Mouse (Mus musculus) right cerebral cortex, postnatal 25 days (tissue): ENCODE results near the gene Plcb4.

Experiments used
- DNase-seq: peaks from one replicate; pipeline ENCODE4 v3.0.0; 2022

The Plcb4 gene

GRCm38 (mm10) chr2:135764706-135765105 is 105.9 kb downstream of the Plcb4 start:
- DNase-seq = no peak

GRCm38 (mm10) chr2:135766471-135767063 is 107.8 kb downstream of the Plcb4 start:
- DNase-seq = no peak

GRCm38 (mm10) chr2:135767535-135767934 is 108.7 kb downstream of the Plcb4 start:
- no peak for DNase-seq

- DNase-seq = no peak
These were observed 110.9 kb downstream of the Plcb4 start for GRCm38 (mm10) chr2:135769701-135770100.

- no peak for DNase-seq
These were observed 111.4 kb downstream of the Plcb4 start for GRCm38 (mm10) chr2:135770226-135770625.

GRCm38 (mm10) chr2:135773194-135773972 is 114.6 kb downstream of the Plcb4 start:
- DNase-seq = no peak

- no peak for DNase-seq
These were observed 116.2 kb downstream of the Plcb4 start for GRCm38 (mm10) chr2:135775026-135775425.

GRCm38 (mm10) chr2:135776131-135776775 is 117.4 kb downstream of the Plcb4 start:
- DNase-seq = no peak

GRCm38 (mm10) chr2:135781391-135781790 is 122.6 kb downstream of the Plcb4 start:
- no peak for DNase-seq

- DNase-seq = no peak
These were observed 128.6 kb downstream of the Plcb4 start for GRCm38 (mm10) chr2:135787415-135787814.

- DNase-seq = no peak
These were observed 134.1 kb downstream of the Plcb4 start for GRCm38 (mm10) chr2:135792907-135793306.

GRCm38 (mm10) chr2:135796684-135797083 is 137.9 kb downstream of the Plcb4 start:
- DNase-seq = no peak

GRCm38 (mm10) chr2:135797677-135798546 is 139.1 kb downstream of the Plcb4 start:
- no peak for DNase-seq

- DNase-seq = no peak
These were observed 140.4 kb downstream of the Plcb4 start for GRCm38 (mm10) chr2:135799149-135799770.

GRCm38 (mm10) chr2:135800385-135800784 is 141.6 kb downstream of the Plcb4 start:
- no peak for DNase-seq

- no peak for DNase-seq
These were observed 144.2 kb downstream of the Plcb4 start for GRCm38 (mm10) chr2:135802878-135803450.

GRCm38 (mm10) chr2:135805748-135806685 is 147.2 kb downstream of the Plcb4 start:
- DNase-seq = no peak

GRCm38 (mm10) chr2:135808342-135808741 is 149.5 kb downstream of the Plcb4 start:
- DNase-seq = no peak

- DNase-seq = no peak
These were observed 152.0 kb downstream of the Plcb4 start for GRCm38 (mm10) chr2:135810841-135811240.

GRCm38 (mm10) chr2:135811453-135812101 is 152.8 kb downstream of the Plcb4 start:
- DNase-seq = no peak
